Mouse (Mus musculus) forebrain, embryonic 11.5 days (tissue): ENCODE measurements around the gene Prcp. TPM values are rescaled to one million over a fixed set of nuclear protein-coding genes. Genes with fewer than 3 reads are reported as not detected.

Experiments used
- ATAC-seq: fragments of 200-750 bp; cut with Nextera tagmentation; replicated peaks from 2 replicates; pipeline ENCODE4 v1.8.0; 2017; ENCODE audit warnings: moderate TSS enrichment; ENCODE audit not compliant: low FRiP score
- DNase-seq: peaks from one replicate; pipeline ENCODE4 v3.0.0-alpha.2; 2017; ENCODE audit warnings: low spot score
- H3K27ac ChIP-seq: fragments of 300-500 bp; sonication (generic); 2 replicates; pipeline ENCODE4 v1.5.1; 2014; ENCODE audit warnings: low read depth, low read length
- H3K27me3 ChIP-seq: fragments of 300-500 bp; sonication (generic); 2 replicates; pipeline ENCODE4 v1.6.1; 2014; ENCODE audit warnings: mild to moderate bottlenecking, low read length, mixed read lengths; ENCODE audit not compliant: control insufficient read depth, insufficient read depth
- H3K36me3 ChIP-seq: fragments of 300-500 bp; sonication (generic); 2 replicates; pipeline ENCODE4 v1.6.1; 2014; ENCODE audit warnings: mild to moderate bottlenecking, low read length, moderate library complexity, mixed read lengths; ENCODE audit not compliant: control insufficient read depth, insufficient read depth
- H3K4me1 ChIP-seq: fragments of 300-500 bp; sonication (generic); replicated peaks from 2 replicates; pipeline ENCODE4 v1.6.1; 2014; ENCODE audit warnings: low read length, mixed read lengths; ENCODE audit not compliant: control insufficient read depth, insufficient read depth
- H3K4me2 ChIP-seq: fragments of 300-500 bp; sonication (generic); 2 replicates; pipeline ENCODE4 v1.6.1; 2014; ENCODE audit warnings: low read depth, mild to moderate bottlenecking, low read length, moderate library complexity, mixed read lengths; ENCODE audit not compliant: severe bottlenecking
- H3K4me3 ChIP-seq: fragments of 300-500 bp; sonication (generic); 2 replicates; pipeline ENCODE4 v1.5.1; 2014; ENCODE audit warnings: low read depth, low read length
- H3K9ac ChIP-seq: fragments of 300-500 bp; sonication (generic); 2 replicates; pipeline ENCODE4 v1.6.1; 2014; ENCODE audit warnings: low read length
- H3K9me3 ChIP-seq: fragments of 300-500 bp; sonication (generic); 2 replicates; pipeline ENCODE4 v1.6.1; 2016; ENCODE audit warnings: low read length, mixed read lengths; ENCODE audit not compliant: control insufficient read depth
- WGBS: fragments of 180-500 bp; shearing (Covaris S2); extraction: QIAGEN DNeasy Blood & Tissue Kit; methylation state at CpG from one replicate; pipeline ENCODE4 v1.1.7; 2014; 5-methylcytosine and 5-hydroxymethylcytosine counted together
- polyA plus RNA-seq: library from polyadenylated mRNA; unstranded; fragments of >200 nt; fragmentation: Nextera tagmentation; extraction: Ambion mirVana; gene quantifications from 2 replicates; pipeline ENCODE4 v1.2.1, GENCODE M21; 2014

The Prcp gene
- polyA plus RNA-seq, 1 experiment from 2014 or later, result 20.3 TPM

GRCm38 (mm10) chr7:92937955-92938354 lies 63.7 kb downstream of the Prcp start:
- H3K27me3 ChIP-seq, result no peaks in the 10 kb centered on the region
- WGBS, result 18% methylated on average over 6 of the region's 6 CpGs
- H3K4me2 ChIP-seq, result no peak overlapping the region
- no peak overlapping the region for H3K4me3 ChIP-seq
- DNase-seq (peak; percentile 55), ATAC-seq (no peak)
- H3K36me3 ChIP-seq, result no peaks in the 10 kb centered on the region
- H3K9ac ChIP-seq, result no peak overlapping the region
- H3K27ac ChIP-seq, result no peak overlapping the region
- H3K9me3 ChIP-seq, result no peaks in the 10 kb centered on the region
- 0 out of 2 replicates have a peak, but pooled peaks cover 4% of the 10 kb centered on the region for H3K4me1 ChIP-seq

DNA sequence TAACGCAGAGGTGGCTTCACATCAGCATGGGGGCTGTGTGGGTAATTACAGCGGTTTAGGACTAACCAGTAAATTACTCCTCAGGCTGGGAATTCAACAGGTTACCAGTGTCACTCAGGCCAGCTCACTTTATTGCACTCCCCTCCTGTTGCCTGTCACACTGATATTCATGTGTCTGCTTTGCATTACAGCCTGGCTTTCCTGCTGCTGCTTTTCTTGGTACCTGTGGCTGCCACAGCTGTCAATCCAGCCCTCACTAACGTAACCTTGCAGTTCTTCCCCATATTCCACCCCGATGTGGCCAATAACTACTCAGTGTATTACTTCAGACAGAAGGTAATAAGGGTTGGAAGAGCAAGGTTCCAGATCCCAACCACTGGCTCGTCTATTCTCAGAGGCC lies 65.5 kb downstream of the Prcp start:
- Histone ChIP-seq H3K9ac (no peak overlapping the region), H3K36me3 (no peaks in the 10 kb centered on the region), H3K4me2 (no peak overlapping the region), H3K4me3 (no peak overlapping the region), H3K27ac (no peak overlapping the region), H3K27me3 (no peaks in the 10 kb centered on the region), H3K9me3 (no peaks in the 10 kb centered on the region), H3K4me1 (0 out of 2 replicates have a peak, but pooled peaks cover 4% of the 10 kb centered on the region)
- 70% methylated on average over 5 of the region's 5 CpGs for WGBS
- no peak for DNase-seq
- ATAC-seq, result no peak

DNA sequence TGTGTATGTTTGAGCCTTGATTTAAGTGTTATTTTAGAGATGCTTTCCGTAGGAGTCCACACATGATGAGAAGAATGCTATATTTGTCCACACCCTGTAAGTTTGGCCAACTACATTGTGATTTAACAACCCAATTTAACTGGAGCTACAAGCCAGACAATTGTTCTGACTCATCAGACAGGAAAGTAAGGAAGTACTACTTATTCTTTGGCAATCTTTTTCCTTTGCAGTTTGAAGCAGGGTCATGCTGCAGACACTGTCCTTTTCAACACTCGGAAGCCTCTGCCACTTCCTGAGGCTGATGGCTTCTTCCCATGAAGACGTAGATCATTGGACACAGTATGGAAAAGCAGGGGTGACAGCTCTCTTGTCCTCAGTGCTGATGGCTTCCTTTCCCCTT lies 76.5 kb downstream of the Prcp start:
- no peaks in the 10 kb centered on the region for H3K27me3 ChIP-seq
- no peaks in the 10 kb centered on the region for H3K9me3 ChIP-seq
- no peaks in the 10 kb centered on the region for H3K4me1 ChIP-seq
- H3K27ac ChIP-seq, result no peak overlapping the region
- H3K4me2 ChIP-seq, result no peak overlapping the region
- no peak for DNase-seq
- 86% methylated on average over 3 of the region's 3 CpGs for WGBS
- no peak overlapping the region for H3K4me3 ChIP-seq
- no peaks in the 10 kb centered on the region for H3K36me3 ChIP-seq
- ATAC-seq, result no peak
- H3K9ac ChIP-seq, result no peak overlapping the region

GRCm38 (mm10) chr7:92952210-92952609 lies 77.9 kb downstream of the Prcp start:
- Histone ChIP-seq H3K9me3 (no peaks in the 10 kb centered on the region), H3K4me2 (no peak overlapping the region), H3K4me3 (no peak overlapping the region), H3K27ac (no peak overlapping the region), H3K27me3 (no peaks in the 10 kb centered on the region), H3K9ac (no peak overlapping the region), H3K4me1 (no peaks in the 10 kb centered on the region), H3K36me3 (no peaks in the 10 kb centered on the region)
- ATAC-seq, result no peak
- 82% methylated on average over 2 of the region's 2 CpGs for WGBS
- no peak for DNase-seq

- Histone ChIP-seq H3K4me1 (no peaks in the 10 kb centered on the region), H3K9me3 (no peaks in the 10 kb centered on the region), H3K4me2 (no peak overlapping the region), H3K9ac (no peak overlapping the region), H3K4me3 (no peak overlapping the region), H3K27ac (no peak overlapping the region), H3K36me3 (no peaks in the 10 kb centered on the region), H3K27me3 (no peaks in the 10 kb centered on the region)
- WGBS, result 79% methylated on average over 3 of the region's 3 CpGs
- DNase-seq, result no peak
- ATAC-seq, result no peak
These were observed 85.5 kb downstream of the Prcp start for GRCm38 (mm10) chr7:92959758-92960157.

- Histone ChIP-seq H3K9ac (no peak overlapping the region), H3K4me1 (no peaks in the 10 kb centered on the region), H3K36me3 (no peaks in the 10 kb centered on the region), H3K4me2 (no peak overlapping the region), H3K27me3 (no peaks in the 10 kb centered on the region), H3K4me3 (no peak overlapping the region), H3K27ac (no peak overlapping the region), H3K9me3 (no peaks in the 10 kb centered on the region)
- no peak for DNase-seq
- no peak for ATAC-seq
- 38% methylated on average over 1 of the region's 1 CpGs for WGBS
These were observed 87.6 kb downstream of the Prcp start for GRCm38 (mm10) chr7:92961876-92962275.

DNA sequence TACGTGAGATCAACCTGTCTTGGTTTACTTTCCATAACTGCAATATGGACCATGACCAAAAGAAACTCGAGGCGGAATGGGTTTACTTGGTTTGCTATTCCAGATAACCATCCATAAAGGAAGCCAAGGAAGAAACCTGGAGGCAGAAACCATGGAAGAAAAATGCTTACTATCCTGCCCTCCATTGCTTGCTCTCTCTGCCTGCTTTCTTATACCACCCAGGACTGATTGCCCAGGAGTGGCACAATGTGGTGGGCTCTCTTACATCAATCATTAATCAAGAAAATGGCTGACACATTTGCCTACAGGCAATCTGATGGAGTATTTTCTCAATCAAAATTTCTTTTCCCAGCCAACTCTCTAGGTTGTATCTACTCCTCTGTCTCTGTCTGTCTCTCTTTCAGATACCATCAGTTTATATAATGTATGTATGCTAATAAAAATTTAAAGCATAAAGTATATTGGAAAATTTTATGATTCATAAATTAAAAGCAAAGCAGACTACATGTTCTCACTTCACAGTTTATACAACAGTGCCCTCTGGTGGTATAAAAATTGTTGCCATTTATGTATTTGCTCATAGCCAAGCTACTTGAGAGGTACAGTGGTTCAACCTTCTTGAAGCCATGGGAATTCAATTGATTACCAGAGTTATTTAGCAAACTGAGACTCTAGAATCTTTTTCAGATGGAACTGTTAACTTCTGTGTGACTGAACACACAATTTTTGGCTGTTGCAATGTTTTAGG lies 90.7 kb downstream of the Prcp start:
- peak; percentile 75 for ATAC-seq
- H3K36me3 ChIP-seq, result no peaks in the 10 kb centered on the region
- DNase-seq, result no peak
- no peak overlapping the region for H3K27ac ChIP-seq
- no peaks in the 10 kb centered on the region for H3K27me3 ChIP-seq
- no peak overlapping the region for H3K4me2 ChIP-seq
- H3K4me3 ChIP-seq, result no peak overlapping the region
- WGBS, result 81% methylated on average over 3 of the region's 3 CpGs
- H3K4me1 ChIP-seq, result 0 out of 2 replicates have a peak, but pooled peaks cover 5% of the 10 kb centered on the region
- no peaks in the 10 kb centered on the region for H3K9me3 ChIP-seq
- H3K9ac ChIP-seq, result no peak overlapping the region

GRCm38 (mm10) chr7:92967381-92968127 lies 93.3 kb downstream of the Prcp start:
- Histone ChIP-seq H3K4me2 (no peak overlapping the region), H3K36me3 (no peaks in the 10 kb centered on the region), H3K4me3 (no peak overlapping the region), H3K4me1 (0 out of 2 replicates have a peak, but pooled peaks cover 5% of the 10 kb centered on the region), H3K27me3 (no peaks in the 10 kb centered on the region), H3K9me3 (no peaks in the 10 kb centered on the region), H3K27ac (no peak overlapping the region), H3K9ac (no peak overlapping the region)
- DNase-seq (peak; percentile 57), ATAC-seq (peak; percentile 93)
- WGBS, result 62% methylated on average over 10 of the region's 10 CpGs
